Mouse (Mus musculus) embryonic facial prominence, embryonic 15.5 days (tissue): ENCODE data around the gene Zbed4. TPM values are rescaled to one million over a fixed set of nuclear protein-coding genes. Genes with fewer than 3 reads are reported as not detected.
"Not testable (repeated sequence)": the region's sequence is repeated elsewhere in the genome, so short reads cannot be mapped to it uniquely, and the experiment has no call there.

Source experiments
- ATAC-seq: fragments of 200-750 bp; cut with Nextera tagmentation; 2 replicates; pipeline ENCODE4 v1.8.0; 2017; ENCODE audit warnings: low read depth, moderate TSS enrichment; ENCODE audit not compliant: insufficient number of reproducible peaks, low FRiP score, low TSS enrichment
- H3K27ac ChIP-seq: fragments of 300-500 bp; sonication (generic); replicated peaks from 2 replicates; pipeline ENCODE4 v1.5.1; 2015; ENCODE audit warnings: mild to moderate bottlenecking, inconsistent platforms
- H3K27me3 ChIP-seq: fragments of 300-500 bp; sonication (generic); 2 replicates; pipeline ENCODE4 v1.6.1; 2015; ENCODE audit warnings: inconsistent platforms
- H3K36me3 ChIP-seq: fragments of 300-500 bp; sonication (generic); 2 replicates; pipeline ENCODE4 v1.6.1; 2015; ENCODE audit warnings: mild to moderate bottlenecking, inconsistent platforms
- H3K4me1 ChIP-seq: fragments of 300-500 bp; sonication (generic); 2 replicates; pipeline ENCODE4 v1.6.1; 2015; ENCODE audit warnings: inconsistent platforms
- H3K4me2 ChIP-seq: fragments of 300-500 bp; sonication (generic); replicated peaks from 2 replicates; pipeline ENCODE4 v1.6.1; 2015; ENCODE audit warnings: mild to moderate bottlenecking, inconsistent platforms
- H3K4me3 ChIP-seq: fragments of 300-500 bp; sonication (generic); replicated peaks from 2 replicates; pipeline ENCODE4 v1.5.1; 2015; ENCODE audit warnings: mild to moderate bottlenecking, inconsistent platforms
- H3K9ac ChIP-seq: fragments of 300-500 bp; sonication (generic); 2 replicates; pipeline ENCODE4 v1.6.1; 2015; ENCODE audit warnings: inconsistent platforms
- H3K9me3 ChIP-seq: fragments of 300-500 bp; sonication (generic); replicated peaks from 2 replicates; pipeline ENCODE4 v1.6.1; 2016; ENCODE audit warnings: inconsistent platforms
- WGBS: fragments of 180-500 bp; shearing (Covaris S2); methylation state at CpG from one replicate; pipeline ENCODE4 v1.1.7; 2015; 5-methylcytosine and 5-hydroxymethylcytosine counted together
- polyA plus RNA-seq: library from polyadenylated mRNA; unstranded; fragments of >200 nt; fragmentation: Nextera tagmentation; extraction: Ambion mirVana; gene quantifications from 2 replicates; pipeline ENCODE4 v1.2.1, GENCODE M21; 2015

Gene Zbed4
- polyA plus RNA-seq, 1 experiment from 2014 or later, result 12.2 TPM

- 50% methylated on average over 6 of the region's 6 CpGs for WGBS
- no peak overlapping the region for H3K9ac ChIP-seq
- H3K4me2 ChIP-seq, result no peak overlapping the region
- H3K27me3 ChIP-seq, result 0 out of 2 replicates have a peak, but pooled peaks cover 2% of the 10 kb centered on the region
- no peak for ATAC-seq
- H3K9me3 ChIP-seq, result no peaks in the 10 kb centered on the region
- no peaks in the 10 kb centered on the region for H3K36me3 ChIP-seq
- H3K27ac ChIP-seq, result no peak overlapping the region
- no peaks in the 10 kb centered on the region for H3K4me1 ChIP-seq
- H3K4me3 ChIP-seq, result no peak overlapping the region
These were observed 10.1 kb upstream of the Zbed4 start for GRCm38 (mm10) chr15:88741366-88741765.

DNA sequence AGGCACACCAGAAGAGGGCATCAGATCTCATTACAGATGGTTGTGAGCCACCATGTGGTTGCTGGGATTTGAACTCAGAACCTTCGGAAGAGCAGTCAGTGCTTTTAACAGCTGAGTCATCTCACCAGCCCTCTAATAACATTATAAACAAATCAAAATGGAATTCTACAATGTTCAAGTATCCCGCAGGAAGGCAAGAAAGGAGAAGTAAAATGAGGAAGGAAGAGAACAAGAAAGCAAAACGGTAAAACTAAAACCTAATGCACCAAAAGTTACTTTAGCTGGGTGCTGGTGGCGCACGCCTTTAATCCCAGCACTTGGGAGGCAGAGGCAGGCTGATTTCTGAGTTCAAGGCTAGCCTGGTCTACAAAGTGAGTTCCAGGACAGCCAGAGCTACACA lies 8.1 kb upstream of the Zbed4 start:
- not testable (repeated sequence) for H3K9ac ChIP-seq, H3K9me3 ChIP-seq, H3K4me1 ChIP-seq, H3K4me2 ChIP-seq, H3K27ac ChIP-seq, H3K36me3 ChIP-seq, ATAC-seq, H3K4me3 ChIP-seq, H3K27me3 ChIP-seq
- 93% methylated on average over 5 of the region's 5 CpGs for WGBS

GRCm38 (mm10) chr15:88745347-88745746 lies 6.1 kb upstream of the Zbed4 start:
- H3K4me1 ChIP-seq, result no peaks in the 10 kb centered on the region
- H3K27ac ChIP-seq, result no peak overlapping the region
- H3K36me3 ChIP-seq, result no peaks in the 10 kb centered on the region
- no peak overlapping the region for H3K9ac ChIP-seq
- no peak for ATAC-seq
- WGBS, result 83% methylated on average over 3 of the region's 3 CpGs
- no peak overlapping the region for H3K4me3 ChIP-seq
- H3K4me2 ChIP-seq, result no peak overlapping the region
- H3K27me3 ChIP-seq, result 0 out of 2 replicates have a peak, but pooled peaks cover 2% of the 10 kb centered on the region
- no peaks in the 10 kb centered on the region for H3K9me3 ChIP-seq

- H3K4me1 ChIP-seq, result peaks cover 5% of the 10 kb centered on the region; the same call in 1 of the 2 replicates
- H3K4me2 ChIP-seq, result no peak overlapping the region
- WGBS, result 44% methylated on average over 3 of the region's 3 CpGs
- H3K9me3 ChIP-seq, result no peaks in the 10 kb centered on the region
- no peak overlapping the region for H3K27ac ChIP-seq
- no peak overlapping the region for H3K9ac ChIP-seq
- no peaks in the 10 kb centered on the region for H3K36me3 ChIP-seq
- H3K27me3 ChIP-seq, result 0 out of 2 replicates have a peak, but pooled peaks cover 2% of the 10 kb centered on the region
- no peak for ATAC-seq
- H3K4me3 ChIP-seq, result no peak overlapping the region
These were observed 5.5 kb upstream of the Zbed4 start for GRCm38 (mm10) chr15:88745926-88746325.

DNA sequence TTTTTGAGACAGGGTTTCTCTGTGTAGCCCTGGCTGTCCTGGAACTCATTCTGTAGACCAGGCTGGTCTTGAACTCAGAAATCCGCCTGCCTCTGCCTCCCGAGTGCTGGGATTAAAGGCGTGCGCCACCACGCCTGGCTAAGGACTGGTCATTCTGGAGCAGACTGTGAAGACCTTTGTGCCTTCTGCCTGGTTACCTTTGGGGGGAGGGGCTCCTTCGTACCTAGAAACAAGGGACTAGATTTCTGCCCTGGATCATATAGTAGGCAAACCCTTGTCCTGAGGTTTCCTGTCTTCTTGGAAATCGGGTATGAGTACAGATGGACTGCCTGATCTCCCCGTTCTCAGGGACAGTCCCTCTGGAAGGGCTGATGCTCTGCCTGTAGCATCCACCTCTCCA lies 1.8 kb upstream of the Zbed4 start:
- not testable (repeated sequence) for H3K4me1 ChIP-seq, H3K9ac ChIP-seq, H3K9me3 ChIP-seq, H3K36me3 ChIP-seq, H3K4me3 ChIP-seq, ATAC-seq, H3K27me3 ChIP-seq, H3K4me2 ChIP-seq, H3K27ac ChIP-seq
- 89% methylated on average over 8 of the region's 8 CpGs for WGBS

DNA sequence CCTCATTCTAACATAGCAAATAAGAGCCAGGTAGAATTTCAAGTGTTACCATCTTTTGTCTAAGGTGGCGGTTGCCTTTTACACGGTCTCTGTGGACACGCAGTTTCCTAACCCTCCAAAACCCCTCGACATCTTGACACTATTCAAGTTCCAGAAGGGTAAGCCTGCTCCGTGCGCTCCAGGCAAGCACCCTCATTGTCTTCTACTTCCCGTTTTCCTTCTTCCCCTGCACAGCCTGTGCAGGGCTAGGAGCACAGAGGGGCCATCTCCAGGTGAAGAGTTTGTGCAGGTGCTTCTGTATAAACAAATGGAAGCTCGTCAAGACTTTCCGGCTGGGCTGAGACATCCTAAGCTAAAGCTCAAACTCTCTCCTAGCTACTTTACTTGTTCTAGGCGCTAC lies 1.4 kb upstream of the Zbed4 start:
- H3K4me3 ChIP-seq, result no peak overlapping the region
- no peaks in the 10 kb centered on the region for H3K9me3 ChIP-seq
- H3K9ac ChIP-seq, result no peak overlapping the region
- peaks cover 2% of the 10 kb centered on the region; the same call in 1 of the 2 replicates for H3K36me3 ChIP-seq
- ATAC-seq, result no peak
- no peak overlapping the region for H3K4me2 ChIP-seq
- H3K4me1 ChIP-seq, result peaks cover 6% of the 10 kb centered on the region; the same call in 1 of the 2 replicates
- no peak overlapping the region for H3K27ac ChIP-seq
- H3K27me3 ChIP-seq, result 0 out of 2 replicates have a peak, but pooled peaks cover 2% of the 10 kb centered on the region
- 83% methylated on average over 10 of the region's 10 CpGs for WGBS

GRCm38 (mm10) chr15:88750677-88751563 lies 540 bp upstream of the Zbed4 start:
- Histone ChIP-seq H3K4me2 (peak overlapping the region; percentile 94), H3K4me1 (peaks cover 6% of the 10 kb centered on the region; the same call in 1 of the 2 replicates), H3K27me3 (0 out of 2 replicates have a peak, but pooled peaks cover 2% of the 10 kb centered on the region), H3K36me3 (peaks cover 3% of the 10 kb centered on the region; the same call in 1 of the 2 replicates), H3K9me3 (no peaks in the 10 kb centered on the region), H3K4me3 (peak overlapping the region; percentile 77), H3K27ac (peak overlapping the region; percentile 81; the same call in 1 of the 2 replicates), H3K9ac (peak overlapping the region; percentile 56)
- 6% methylated on average over 54 of the region's 54 CpGs for WGBS
- ATAC-seq, result peak; percentile 99

- Histone ChIP-seq H3K4me3 (peak overlapping the region; percentile 77), H3K36me3 (peaks cover 8% of the 10 kb centered on the region; the same call in 1 of the 2 replicates), H3K9me3 (no peaks in the 10 kb centered on the region), H3K4me1 (peaks cover 6% of the 10 kb centered on the region; the same call in 1 of the 2 replicates), H3K27me3 (no peaks in the 10 kb centered on the region), H3K27ac (peak overlapping the region; percentile 83), H3K9ac (peak overlapping the region; percentile 51), H3K4me2 (peak overlapping the region; percentile 64)
- ATAC-seq, result no peak
- 2% methylated on average over 8 of the region's 8 CpGs for WGBS
These were observed 908 bp downstream of the Zbed4 start for GRCm38 (mm10) chr15:88752403-88752733.

DNA sequence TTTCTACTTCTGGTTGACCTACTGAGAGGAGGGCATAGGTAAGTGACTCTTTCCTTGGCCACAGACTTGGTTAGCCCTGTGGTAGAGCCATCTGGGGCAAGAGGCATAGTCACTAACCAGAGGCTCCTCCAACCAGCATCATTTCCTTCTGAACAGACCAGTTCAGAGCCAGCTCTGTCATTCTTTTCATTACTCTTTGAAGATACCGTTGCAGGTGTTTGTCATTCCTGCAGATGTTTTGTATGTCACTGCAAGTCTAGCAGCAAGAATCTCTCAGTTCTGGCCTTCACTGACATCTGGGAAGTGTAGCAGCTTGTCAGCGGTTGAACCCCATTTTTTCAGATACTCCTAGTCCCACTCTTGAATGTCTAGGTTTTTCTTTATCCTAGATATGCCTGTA lies 3.4 kb downstream of the Zbed4 start:
- H3K4me3 ChIP-seq, result no peak overlapping the region
- peaks cover 20% of the 10 kb centered on the region for H3K36me3 ChIP-seq
- peaks cover 6% of the 10 kb centered on the region; the same call in 1 of the 2 replicates for H3K4me1 ChIP-seq
- H3K27ac ChIP-seq, result no peak overlapping the region
- ATAC-seq, result no peak
- H3K9ac ChIP-seq, result no peak overlapping the region
- 75% methylated on average over 2 of the region's 2 CpGs for WGBS
- H3K9me3 ChIP-seq, result no peaks in the 10 kb centered on the region
- no peaks in the 10 kb centered on the region for H3K27me3 ChIP-seq
- H3K4me2 ChIP-seq, result no peak overlapping the region

- Histone ChIP-seq H3K4me3 (no peak overlapping the region), H3K27me3 (no peaks in the 10 kb centered on the region), H3K9ac (no peak overlapping the region), H3K4me1 (peaks cover 3% of the 10 kb centered on the region; the same call in 1 of the 2 replicates), H3K36me3 (peaks cover 25% of the 10 kb centered on the region), H3K4me2 (no peak overlapping the region), H3K27ac (no peak overlapping the region), H3K9me3 (no peaks in the 10 kb centered on the region)
- no peak for ATAC-seq
- WGBS, result 97% methylated on average over 18 of the region's 18 CpGs
These were observed 4.3 kb downstream of the Zbed4 start for GRCm38 (mm10) chr15:88755761-88756160.

DNA sequence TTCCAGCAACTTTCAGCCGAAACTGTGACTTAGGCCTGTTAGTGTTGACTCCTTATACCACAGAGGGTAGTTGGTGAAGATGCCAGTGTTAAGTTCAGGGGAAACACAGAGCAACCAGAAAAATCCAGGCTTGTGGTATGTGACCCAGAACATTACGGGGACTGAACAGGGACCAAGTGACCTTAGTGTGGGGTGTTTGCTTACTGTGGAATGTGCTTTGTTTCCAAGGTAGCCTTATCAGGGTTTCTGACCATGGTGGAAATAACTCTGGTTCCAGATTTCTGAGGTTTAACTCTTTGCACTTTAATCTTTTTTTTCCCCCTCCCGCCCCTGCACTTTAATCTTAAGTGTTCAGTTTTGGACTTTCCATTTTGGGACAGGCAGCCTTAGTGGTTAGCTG lies 6.6 kb downstream of the Zbed4 start:
- ATAC-seq, result no peak
- H3K4me2 ChIP-seq, result no peak overlapping the region
- 93% methylated on average over 3 of the region's 3 CpGs for WGBS
- no peaks in the 10 kb centered on the region for H3K27me3 ChIP-seq
- no peaks in the 10 kb centered on the region for H3K9me3 ChIP-seq
- H3K4me3 ChIP-seq, result no peak overlapping the region
- no peak overlapping the region for H3K9ac ChIP-seq
- H3K4me1 ChIP-seq, result no peaks in the 10 kb centered on the region
- H3K27ac ChIP-seq, result no peak overlapping the region
- H3K36me3 ChIP-seq, result peaks cover 35% of the 10 kb centered on the region
